Mouse (Mus musculus) testis, adult 2 months (tissue): ENCODE results near the gene Macrod1.

ENCODE experiments used
- CTCF ChIP-seq: fragments of 200-500 bp; IDR thresholded peaks from 2 replicates; pipeline ENCODE4 v1.5.1; 2012; ENCODE audit warnings: low read depth, mild to moderate bottlenecking, inconsistent platforms, low read length, moderate library complexity; ENCODE audit not compliant: control insufficient read depth, insufficient read depth, insufficient replicate concordance
- POLR2A ChIP-seq: fragments of 200-500 bp; IDR thresholded peaks from 2 replicates; pipeline ENCODE4 v1.6.1; 2012; ENCODE audit warnings: low read depth, mild to moderate bottlenecking, inconsistent platforms, low read length, moderate library complexity; ENCODE audit not compliant: control insufficient read depth

- TF ChIP-seq POLR2A (no peak), CTCF (no peak)
Observed at GRCm38 (mm10) chr19:7212216-7212615, 155.6 kb downstream of the Macrod1 start.
